Mouse (Mus musculus): ENCODE data around the gene Ano6. TPM values are rescaled to one million over a fixed set of nuclear protein-coding genes. Genes with fewer than 3 reads are reported as not detected.

Gene Ano6
- polyA plus RNA-seq, 1 experiment from 2014 or later: 23.9 TPM

- H3K36me3 ChIP-seq (ENCODE audit: control insufficient read depth, insufficient read depth): 0 out of 2 replicates have a peak, but pooled peaks cover 6% of the 10 kb centered on the region
- 85% methylated on average over 5 of the region's 5 CpGs for WGBS
- H3K4me1 ChIP-seq (replicated peaks; ENCODE audit: control insufficient read depth, insufficient read depth, low read length): no peaks in the 10 kb centered on the region
- no peak overlapping the region for H3K4me2 ChIP-seq (replicated peaks; ENCODE audit: low read depth)
- no peaks in the 10 kb centered on the region for H3K9me3 ChIP-seq (ENCODE audit: control insufficient read depth)
- no peak for TF ChIP-seq CTCF (IDR thresholded peaks at IDR 0.05; ENCODE audit: low read depth)
- no peaks in the 10 kb centered on the region for H3K27me3 ChIP-seq (replicated peaks; ENCODE audit: control insufficient read depth, insufficient read depth, low read length)
- ATAC-seq: no peak
- no peak overlapping the region for H3K9ac ChIP-seq (ENCODE audit: low read depth, low read length)
- no peak overlapping the region for H3K27ac ChIP-seq (ENCODE audit: low read depth, low read length)
- H3K4me3 ChIP-seq (ENCODE audit: low read depth, low read length): no peak overlapping the region
Observed at GRCm38 (mm10) chr15:95874216-95874615, 83.6 kb downstream of the Ano6 start.

GRCm38 (mm10) chr15:95874726-95875125, 84.1 kb downstream of the Ano6 start:
- ATAC-seq: no peak
- H3K9me3 ChIP-seq (ENCODE audit: control insufficient read depth): no peaks in the 10 kb centered on the region
- H3K4me3 ChIP-seq (ENCODE audit: low read depth, low read length): no peak overlapping the region
- H3K27ac ChIP-seq (ENCODE audit: low read depth, low read length): no peak overlapping the region
- 57% methylated on average over 8 of the region's 8 CpGs for WGBS
- no peak for TF ChIP-seq CTCF (IDR thresholded peaks at IDR 0.05; ENCODE audit: low read depth)
- H3K4me1 ChIP-seq (replicated peaks; ENCODE audit: control insufficient read depth, insufficient read depth, low read length): no peaks in the 10 kb centered on the region
- H3K27me3 ChIP-seq (replicated peaks; ENCODE audit: control insufficient read depth, insufficient read depth, low read length): no peaks in the 10 kb centered on the region
- H3K36me3 ChIP-seq (ENCODE audit: control insufficient read depth, insufficient read depth): 0 out of 2 replicates have a peak, but pooled peaks cover 6% of the 10 kb centered on the region
- H3K9ac ChIP-seq (ENCODE audit: low read depth, low read length): no peak overlapping the region
- no peak overlapping the region for H3K4me2 ChIP-seq (replicated peaks; ENCODE audit: low read depth)

- Histone ChIP-seq H3K27ac (ENCODE audit: low read depth, low read length) (no peak overlapping the region), H3K9ac (ENCODE audit: low read depth, low read length) (no peak overlapping the region), H3K9me3 (ENCODE audit: control insufficient read depth) (no peaks in the 10 kb centered on the region), H3K27me3 (replicated peaks; ENCODE audit: control insufficient read depth, insufficient read depth, low read length) (no peaks in the 10 kb centered on the region), H3K36me3 (ENCODE audit: control insufficient read depth, insufficient read depth) (0 out of 2 replicates have a peak, but pooled peaks cover 6% of the 10 kb centered on the region), H3K4me2 (replicated peaks; ENCODE audit: low read depth) (no peak overlapping the region), H3K4me1 (replicated peaks; ENCODE audit: control insufficient read depth, insufficient read depth, low read length) (no peaks in the 10 kb centered on the region), H3K4me3 (ENCODE audit: low read depth, low read length) (no peak overlapping the region)
- ATAC-seq: no peak
- 91% methylated on average over 10 of the region's 10 CpGs for WGBS
- no peak for TF ChIP-seq CTCF (IDR thresholded peaks at IDR 0.05; ENCODE audit: low read depth)
Observed at GRCm38 (mm10) chr15:95875898-95876297, 85.3 kb downstream of the Ano6 start.

- Histone ChIP-seq H3K27me3 (replicated peaks; ENCODE audit: control insufficient read depth, insufficient read depth, low read length) (no peaks in the 10 kb centered on the region), H3K4me1 (replicated peaks; ENCODE audit: control insufficient read depth, insufficient read depth, low read length) (peaks cover 2% of the 10 kb centered on the region; the same call in 1 of the 2 replicates), H3K36me3 (ENCODE audit: control insufficient read depth, insufficient read depth) (0 out of 2 replicates have a peak, but pooled peaks cover 2% of the 10 kb centered on the region), H3K4me3 (ENCODE audit: low read depth, low read length) (no peak overlapping the region), H3K9ac (ENCODE audit: low read depth, low read length) (no peak overlapping the region), H3K9me3 (ENCODE audit: control insufficient read depth) (no peaks in the 10 kb centered on the region), H3K4me2 (replicated peaks; ENCODE audit: low read depth) (peak overlapping the region; percentile 21), H3K27ac (ENCODE audit: low read depth, low read length) (peak overlapping the region; percentile 70; the same call in 1 of the 2 replicates)
- TF ChIP-seq CTCF (IDR thresholded peaks at IDR 0.05; ENCODE audit: low read depth): no peak
- ATAC-seq: peak; percentile 91
- 16% methylated on average over 10 of the region's 10 CpGs for WGBS
Observed at GRCm38 (mm10) chr15:95880616-95881151, 90.0 kb downstream of the Ano6 start.

GRCm38 (mm10) chr15:95882436-95882835, 91.8 kb downstream of the Ano6 start:
- Histone ChIP-seq H3K36me3 (ENCODE audit: control insufficient read depth, insufficient read depth) (no peaks in the 10 kb centered on the region), H3K4me3 (ENCODE audit: low read depth, low read length) (no peak overlapping the region), H3K27ac (ENCODE audit: low read depth, low read length) (no peak overlapping the region), H3K9ac (ENCODE audit: low read depth, low read length) (no peak overlapping the region), H3K4me1 (replicated peaks; ENCODE audit: control insufficient read depth, insufficient read depth, low read length) (peaks cover 12% of the 10 kb centered on the region; the same call in 1 of the 2 replicates), H3K4me2 (replicated peaks; ENCODE audit: low read depth) (no peak overlapping the region), H3K27me3 (replicated peaks; ENCODE audit: control insufficient read depth, insufficient read depth, low read length) (no peaks in the 10 kb centered on the region), H3K9me3 (ENCODE audit: control insufficient read depth) (no peaks in the 10 kb centered on the region)
- no peak for TF ChIP-seq CTCF (IDR thresholded peaks at IDR 0.05; ENCODE audit: low read depth)
- 94% methylated on average over 4 of the region's 4 CpGs for WGBS
- no peak for ATAC-seq

- no peaks in the 10 kb centered on the region for H3K36me3 ChIP-seq (ENCODE audit: control insufficient read depth, insufficient read depth)
- no peaks in the 10 kb centered on the region for H3K9me3 ChIP-seq (ENCODE audit: control insufficient read depth)
- H3K27ac ChIP-seq (ENCODE audit: low read depth, low read length): no peak overlapping the region
- H3K4me1 ChIP-seq (replicated peaks; ENCODE audit: control insufficient read depth, insufficient read depth, low read length): peaks cover 12% of the 10 kb centered on the region; the same call in 1 of the 2 replicates
- no peak overlapping the region for H3K9ac ChIP-seq (ENCODE audit: low read depth, low read length)
- H3K27me3 ChIP-seq (replicated peaks; ENCODE audit: control insufficient read depth, insufficient read depth, low read length): no peaks in the 10 kb centered on the region
- 42% methylated on average over 6 of the region's 6 CpGs for WGBS
- no peak overlapping the region for H3K4me2 ChIP-seq (replicated peaks; ENCODE audit: low read depth)
- ATAC-seq: no peak
- no peak for TF ChIP-seq CTCF (IDR thresholded peaks at IDR 0.05; ENCODE audit: low read depth)
- no peak overlapping the region for H3K4me3 ChIP-seq (ENCODE audit: low read depth, low read length)
Observed at GRCm38 (mm10) chr15:95883559-95883958, 92.9 kb downstream of the Ano6 start.

Data from intestine, postnatal 0 days (tissue).